Mouse (Mus musculus) C2C12 (cell line): ENCODE measurements around the gene Defa25.

ENCODE experiments used
- CTCF ChIP-seq: IDR thresholded peaks from one replicate; pipeline ENCODE4 v1.5.1; 2011; ENCODE audit not compliant: control insufficient read depth, insufficient read depth, insufficient read length
- MAX ChIP-seq: IDR thresholded peaks from one replicate; pipeline ENCODE4 v1.6.1; 2011; ENCODE audit warnings: mild to moderate bottlenecking, control low read depth
- MYOD1 ChIP-seq: IDR thresholded peaks from one replicate; pipeline ENCODE4 v1.6.1; 2011; ENCODE audit warnings: low read depth; ENCODE audit not compliant: control insufficient read depth, insufficient read length

- TF ChIP-seq CTCF: no peak
- no peak for TF ChIP-seq MAX
- no peak for TF ChIP-seq MYOD1
These were observed 8.9 kb downstream of the Defa25 start for GRCm38 (mm10) chr8:21093106-21093505.
